Mouse (Mus musculus): ENCODE measurements at regions not wholly inside any gene's neighbourhood (a gene's known extent, or its start where the extent isn't known, plus 50 kb on each side); places are given as distances from the start of the nearest gene placed in this dataset.

DNA sequence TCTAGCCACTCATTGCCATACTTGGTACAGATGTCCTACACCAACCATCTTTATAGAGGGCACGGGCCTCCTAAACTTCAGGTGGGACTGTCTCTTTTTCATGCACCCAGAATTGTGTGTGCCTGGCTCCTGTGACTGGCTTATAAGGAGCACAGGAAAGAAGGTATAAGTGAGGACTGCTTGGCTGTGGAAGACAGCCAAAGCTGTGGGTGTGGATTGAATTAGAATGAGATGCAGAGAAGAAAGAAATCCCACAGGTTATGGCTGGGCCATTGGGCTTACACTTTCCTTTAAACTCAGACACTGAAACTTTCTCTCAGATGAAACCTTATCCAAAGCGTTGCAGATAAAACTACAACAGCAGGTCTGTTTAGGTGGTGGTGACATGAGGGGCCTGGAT, 239.5 kb upstream of the Fam160b2 start:
- intact Hi-C loops (cut with DNase I), result no loop called here
- no peak for DNase-seq

DNA sequence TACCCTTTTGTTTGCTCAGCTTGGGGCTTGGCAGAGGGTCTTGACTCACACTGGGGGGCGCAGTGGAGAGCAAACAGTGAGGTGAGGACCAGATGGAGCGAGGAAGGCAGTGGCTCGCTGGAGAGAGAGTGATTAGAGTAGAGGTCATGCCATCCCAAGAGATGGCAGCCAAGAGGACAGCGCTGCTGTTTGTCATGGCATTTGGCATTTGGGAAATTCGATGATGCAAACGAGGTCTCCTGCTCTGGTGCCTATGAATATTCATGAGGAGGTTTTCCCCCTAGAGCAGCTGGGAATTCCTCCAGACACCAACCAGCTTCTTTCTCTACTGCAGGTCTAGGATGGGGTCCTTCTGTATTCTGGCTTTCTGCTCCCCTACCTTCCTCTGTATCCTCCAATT, 237.9 kb upstream of the Fam160b2 start:
- intact Hi-C loops (cut with DNase I), result no loop called here
- DNase-seq, result no peak

DNA sequence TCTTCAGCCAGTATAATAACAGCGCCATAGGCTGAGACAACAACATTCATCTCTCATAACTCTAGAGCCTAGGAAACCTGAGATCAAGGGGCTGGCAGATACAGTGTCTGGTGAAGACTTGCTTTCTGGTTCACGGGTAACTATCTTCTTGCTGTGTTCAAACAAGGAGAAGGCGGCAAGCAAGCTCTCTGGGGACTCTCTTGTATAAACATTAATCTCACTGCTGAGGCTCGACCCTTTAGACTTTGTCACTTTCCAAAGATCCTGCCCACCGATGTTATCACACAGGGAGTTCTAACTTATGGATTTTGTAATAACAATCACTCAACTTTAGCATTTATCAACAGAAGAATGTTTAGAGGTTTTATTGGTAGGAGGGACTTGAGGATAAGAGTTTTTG, 233.6 kb upstream of the Fam160b2 start:
- intact Hi-C loops (cut with DNase I), result no loop called here
- DNase-seq, result no peak

DNA sequence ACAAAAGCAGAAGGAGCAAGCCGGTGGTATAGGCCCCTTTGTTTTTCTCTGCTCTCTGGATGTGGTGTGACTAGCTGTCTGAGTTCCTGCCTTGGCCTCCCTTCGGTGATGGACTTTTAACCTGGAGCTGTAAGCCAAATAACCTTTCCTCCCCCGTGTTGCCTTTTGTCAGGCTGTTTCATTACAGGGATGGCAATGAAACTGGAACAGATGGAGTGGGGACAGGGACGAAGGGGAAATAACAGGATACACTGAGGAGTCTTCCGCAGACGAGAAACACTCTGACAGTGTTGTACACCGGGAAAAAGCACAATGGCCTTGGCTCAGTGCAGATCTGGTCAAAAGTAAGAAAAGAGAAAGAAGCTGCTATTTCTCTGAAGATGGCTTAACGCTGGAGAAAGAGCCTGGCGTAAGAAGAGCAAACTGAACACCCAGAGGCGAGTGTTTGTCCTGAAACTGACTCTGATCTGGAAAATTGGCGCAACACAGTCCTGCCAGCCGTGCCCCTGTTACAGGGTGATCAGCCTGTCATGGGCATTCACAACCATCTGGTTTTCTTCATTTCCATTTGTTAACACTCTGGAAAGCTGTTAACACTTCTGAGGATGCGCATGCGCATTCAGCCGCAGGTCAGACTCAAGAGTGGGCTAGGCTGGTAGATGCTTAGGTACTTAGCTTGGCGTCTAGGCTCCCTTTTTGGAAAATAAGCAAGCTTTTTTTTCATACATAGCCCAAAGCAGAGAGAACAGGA, 233.0 kb upstream of the Fam160b2 start:
- intact Hi-C loops (cut with DNase I), result no loop called here
- peak; percentile 29 to 33 for DNase-seq

GRCm38 (mm10) chr14:70832042-70832441, 232.4 kb upstream of the Fam160b2 start:
- DNase-seq, result peak in 1 of 2 experiments; percentile 14
- intact Hi-C loops (cut with DNase I), result no loop called here

All from heart, postnatal 10 days (tissue).